Mouse (Mus musculus) megakaryocyte, embryonic 14.5 days (primary cell): ENCODE data around the gene Rtn4rl2.

Experiments used
- FLI1 ChIP-seq: IDR thresholded peaks from 2 replicates; pipeline ENCODE4 v1.6.1; 2012; ENCODE audit warnings: low read length, inconsistent platforms, mixed read lengths
- GATA1 ChIP-seq: IDR thresholded peaks from 3 replicates; pipeline ENCODE4 v1.6.1; 2012; ENCODE audit warnings: mixed read lengths, low read length, inconsistent platforms, borderline replicate concordance

- no peak for TF ChIP-seq GATA1
- TF ChIP-seq FLI1 = no peak
Measured at GRCm38 (mm10) chr2:84865616-84866571, 20.6 kb downstream of the Rtn4rl2 start.
